In genomic region chr15:22311016-22311415, GRCm38 (mm10) we compare ENCODE assay signal across 18 mouse cellular contexts.
A peak's percentile ranks its signal among the peaks of the same experiment; 100 is the strongest.
DNase-seq lines count a peak whose midpoint lies in the region; ATAC-seq and TF ChIP-seq lines count a peak whose summit lies in the region.
"Had no signal": no experiment of that assay in that cellular context is flagged by ENCODE, and none has a peak within 500 bp of the region (broad histone marks: within the 10 kb centered on the region; RNA-seq: fewer than 3 reads in every experiment).

No protein-coding gene starts in this region.

- no peaks in the 10 kb centered on the region for H3K36me3 ChIP-seq in forebrain, embryonic 12.5 days (replicated peaks)
- H3K36me3 ChIP-seq in forebrain, embryonic 11.5 days (ENCODE audit: control insufficient read depth, insufficient read depth, low read length): no peaks in the 10 kb centered on the region
- H3K36me3 ChIP-seq: embryonic facial prominence, embryonic 13.5 days had no signal

- 0 out of 2 replicates have a peak, but pooled peaks have one; percentile 6 for ATAC-seq in forebrain, embryonic 12.5 days (ENCODE audit: low FRiP score)
- ATAC-seq in forebrain, embryonic 11.5 days (replicated peaks; ENCODE audit: low FRiP score): no peak
- ATAC-seq: forebrain, embryonic 13.5 days; forebrain, embryonic 16.5 days had no signal

- no peak overlapping the region for H3K4me2 ChIP-seq in forebrain, embryonic 12.5 days
- no peak overlapping the region for H3K4me2 ChIP-seq in forebrain, embryonic 11.5 days (ENCODE audit: low read depth, low read length, severe bottlenecking)
- H3K4me2 ChIP-seq: embryonic facial prominence, embryonic 13.5 days; forebrain, embryonic 13.5 days had no signal

- no peaks in the 10 kb centered on the region for H3K27me3 ChIP-seq in forebrain, embryonic 12.5 days
- H3K27me3 ChIP-seq in forebrain, embryonic 11.5 days (ENCODE audit: control insufficient read depth, insufficient read depth, low read length): no peaks in the 10 kb centered on the region
- H3K27me3 ChIP-seq: embryonic facial prominence, embryonic 13.5 days; forebrain, embryonic 13.5 days had no signal

- TF ChIP-seq POLR2A in brain, embryonic 14.5 days (IDR thresholded peaks at IDR 0.05; ENCODE audit: borderline replicate concordance, extremely low read depth, insufficient read depth, insufficient read length, poor library complexity, severe bottlenecking): no peak

- no peaks in the 10 kb centered on the region for H3K4me1 ChIP-seq in forebrain, embryonic 12.5 days
- H3K4me1 ChIP-seq in forebrain, embryonic 11.5 days (replicated peaks; ENCODE audit: control insufficient read depth, insufficient read depth, low read length): no peaks in the 10 kb centered on the region
- H3K4me1 ChIP-seq: embryonic facial prominence, embryonic 13.5 days; forebrain, embryonic 13.5 days had no signal

- H3K27ac ChIP-seq in forebrain, embryonic 12.5 days: no peak overlapping the region
- H3K27ac ChIP-seq in forebrain, embryonic 11.5 days (ENCODE audit: low read depth, low read length): no peak overlapping the region
- H3K27ac ChIP-seq: embryonic facial prominence, embryonic 13.5 days; forebrain, embryonic 13.5 days had no signal

- H3K4me3 ChIP-seq in forebrain, embryonic 12.5 days (replicated peaks): no peak overlapping the region
- no peak overlapping the region for H3K4me3 ChIP-seq in forebrain, embryonic 11.5 days (ENCODE audit: low read depth, low read length)
- H3K4me3 ChIP-seq: embryonic facial prominence, embryonic 13.5 days; forebrain, embryonic 13.5 days had no signal

- no peaks in the 10 kb centered on the region for H3K9me3 ChIP-seq in forebrain, embryonic 12.5 days
- no peaks in the 10 kb centered on the region for H3K9me3 ChIP-seq in forebrain, embryonic 11.5 days (ENCODE audit: control insufficient read depth, low read length)
- H3K9me3 ChIP-seq: embryonic facial prominence, embryonic 13.5 days; forebrain, embryonic 13.5 days had no signal

- WGBS in forebrain, embryonic 12.5 days: 64% methylated on average over 5 of the region's 5 CpGs
- 76% methylated on average over 5 of the region's 5 CpGs for WGBS in forebrain, embryonic 11.5 days

- DNase-seq in forebrain, embryonic 11.5 days (ENCODE audit: low spot score): no peak
- peak; percentile 31 for DNase-seq in brain, adult 2 months (ENCODE audit: low read depth, low spot score)
- DNase-seq in brain, embryonic 14.5 days (ENCODE audit: low read depth): peak; percentile 15
- DNase-seq in retina, postnatal 1 day: peak; percentile 60
- DNase-seq in spleen, adult 12 weeks (ENCODE audit: low spot score): no peak
- no peak for DNase-seq in adrenal gland, postnatal 14 days
- DNase-seq: adrenal gland, adult 2 months; adrenal gland, postnatal 10 days; adrenal gland, postnatal 36 days; cerebellum, adult 11-12 months; cerebellum, adult 2 months; cerebellum, adult 9-10 months; cerebellum, postnatal 10 days; cerebellum, postnatal 25 days had no signal

- no peak overlapping the region for H3K9ac ChIP-seq in forebrain, embryonic 12.5 days
- no peak overlapping the region for H3K9ac ChIP-seq in forebrain, embryonic 11.5 days (ENCODE audit: low read length)
- H3K9ac ChIP-seq: embryonic facial prominence, embryonic 13.5 days; forebrain, embryonic 13.5 days had no signal

- TF ChIP-seq CTCF in brain, embryonic 14.5 days (IDR thresholded peaks at IDR 0.05; ENCODE audit: borderline replicate concordance, extremely low read depth, insufficient read depth, insufficient read length): no peak

Comparison
In these comparisons a context has a peak if more than half of its experiments do, and no peak if none do; other contexts are left out.
1. DNase-seq: peak in brain, adult 2 months (single experiment), brain, embryonic 14.5 days (single experiment) and retina, postnatal 1 day (single experiment); none in forebrain, embryonic 11.5 days (single experiment), spleen, adult 12 weeks (single experiment) and adrenal gland, postnatal 14 days (single experiment).